Mouse (Mus musculus) left cerebral cortex, adult 8-10 months (tissue): Measurements from ENCODE around the gene Ptprs. TPM values are rescaled to one million over a fixed set of nuclear protein-coding genes. Genes with fewer than 3 reads are reported as not detected.

Experiments
- DNase-seq, 2 experiments: peaks; one replicate each; pipeline ENCODE4 v3.0.0; 2022; ENCODE audit warnings: low spot score in 2 of 2
- microRNA-seq, 2 experiments: library from miRNA; unstranded; fragments of <30 nt; microRNA quantifications; one replicate each; pipeline ENCODE4 v1.2.0; 2022
- total RNA-seq, 4 experiments: library from RNA; stranded (reverse); gene quantifications; 2 replicates each; pipeline ENCODE4 v1.2.4; 2022

The Ptprs gene
- total RNA-seq, 4 experiments from 2014 or later = 559 to 588 (median 565) TPM

- DNase-seq = no peak
Observed at GRCm38 (mm10) chr17:56381183-56381582, 95.1 kb downstream of the Ptprs start.

- no peak for DNase-seq
Observed at GRCm38 (mm10) chr17:56380286-56380685, 96.0 kb downstream of the Ptprs start.

- DNase-seq = no peak
Observed at GRCm38 (mm10) chr17:56379281-56379834, 96.9 kb downstream of the Ptprs start.

- no peak for DNase-seq
Observed at GRCm38 (mm10) chr17:56374851-56375250, 101.4 kb downstream of the Ptprs start.

GRCm38 (mm10) chr17:56373136-56374034 lies 102.9 kb downstream of the Ptprs start:
- no peak for DNase-seq

GRCm38 (mm10) chr17:56372109-56372508 lies 104.2 kb downstream of the Ptprs start:
- no peak for DNase-seq

GRCm38 (mm10) chr17:56371029-56371660 lies 105.1 kb downstream of the Ptprs start:
- DNase-seq = peak; percentile 52 to 86

GRCm38 (mm10) chr17:56370090-56370489 lies 106.2 kb downstream of the Ptprs start:
- no peak for DNase-seq

GRCm38 (mm10) chr17:56368291-56368790 lies 107.9 kb downstream of the Ptprs start:
- DNase-seq = no peak

GRCm38 (mm10) chr17:56365791-56366673 lies 110.3 kb downstream of the Ptprs start:
- DNase-seq = no peak

Small RNAs within 50 kb of the gene (microRNA-seq; reads per million reads assigned to microRNA genes)
- 0.88 to 1.5 reads per million in 2 experiments for gene Mir6977

Other genes with a start within 250 kb of the Ptprs start
- 10 to 100 TPM; 33.1 to 34.5 (median 33.8) TPM for gene Fem1a, start 219.7 kb downstream of the Ptprs start, total RNA-seq
- gene Ticam1, start 199.7 kb downstream of the Ptprs start, total RNA-seq = 1 to 10 TPM; 5.7 to 8.4 (median 6.5) TPM
- gene Plin3, start 183.6 kb downstream of the Ptprs start, total RNA-seq = 10 to 100 TPM; 14.6 to 18.2 (median 15.4) TPM
- gene Arrdc5, start 176.2 kb downstream of the Ptprs start, total RNA-seq = not detected
- gene Uhrf1, start 173.2 kb downstream of the Ptprs start, total RNA-seq = 1 to 10 TPM in 2 of 4 experiments, under 1 TPM in 2; 0.80 to 1.8 (median 1.3) TPM
- 10 to 100 TPM; 66.4 to 71.0 (median 67.0) TPM for gene Kdm4b, start 150.4 kb downstream of the Ptprs start, total RNA-seq
- not detected for gene Znrf4, start 35.9 kb upstream of the Ptprs start, total RNA-seq
- gene Gm20219, start 77.9 kb upstream of the Ptprs start, total RNA-seq = 1 to 10 TPM; 1.1 to 1.8 (median 1.4) TPM
- gene Safb2, start 108.1 kb upstream of the Ptprs start, total RNA-seq = 100 to 1,000 TPM; 102 to 133 (median 112) TPM
- gene Safb, start 108.3 kb upstream of the Ptprs start, total RNA-seq = 100 to 1,000 TPM; 131 to 154 (median 146) TPM
- 100 to 1,000 TPM; 147 to 180 (median 158) TPM for gene 2410015M20Rik, start 133.3 kb upstream of the Ptprs start, total RNA-seq
- gene Rpl36, start 136.9 kb upstream of the Ptprs start, total RNA-seq = 100 to 1,000 TPM; 351 to 461 (median 392) TPM
- 10 to 100 TPM; 52.3 to 61.3 (median 59.0) TPM for gene Lonp1, start 150.4 kb upstream of the Ptprs start, total RNA-seq
- 1 to 10 TPM in 2 of 4 experiments, under 1 TPM in 2; 0.79 to 1.7 (median 1.0) TPM for gene Catsperd, start 151.7 kb upstream of the Ptprs start, total RNA-seq
- 10 to 100 TPM; 85.9 to 91.2 (median 88.2) TPM for gene Ranbp3, start 196.8 kb upstream of the Ptprs start, total RNA-seq
- gene Ndufa11, start 241.3 kb upstream of the Ptprs start, total RNA-seq = 100 to 1,000 TPM; 185 to 224 (median 208) TPM
- gene Vmac, start 241.5 kb upstream of the Ptprs start, total RNA-seq = 10 to 100 TPM; 10.4 to 15.7 (median 13.8) TPM